Mouse (Mus musculus) ES-E14 (cell line): ENCODE results near the gene Fnbp1l.

Experiments
- CHD2 ChIP-seq: IDR thresholded peaks from 2 replicates; pipeline ENCODE4 v1.6.1; 2014; ENCODE audit warnings: mild to moderate bottlenecking, low read depth, low read length, inconsistent platforms
- HCFC1 ChIP-seq: IDR thresholded peaks from 2 replicates; pipeline ENCODE4 v1.6.1; 2012; ENCODE audit warnings: low read length, inconsistent platforms, borderline replicate concordance; ENCODE audit not compliant: insufficient read depth
- ZC3H11A ChIP-seq: IDR thresholded peaks from 2 replicates; pipeline ENCODE4 v1.6.1; 2012; ENCODE audit warnings: low read depth, mild to moderate bottlenecking, inconsistent platforms, low read length, borderline replicate concordance
- ZNF384 ChIP-seq: IDR thresholded peaks from 2 replicates; pipeline ENCODE4 v1.6.1; 2012; ENCODE audit warnings: low read depth, low read length, inconsistent platforms

- TF ChIP-seq ZC3H11A, result no peak
- TF ChIP-seq ZNF384, result no peak
- no peak for TF ChIP-seq CHD2
- no peak for TF ChIP-seq HCFC1
These were observed 79.4 kb downstream of the Fnbp1l start for GRCm38 (mm10) chr3:122539961-122540690.
